Mouse (Mus musculus) embryonic fibroblast, embryonic 13.5 days (primary cell): ENCODE results near the gene Gpc3. TPM values are rescaled to one million over a fixed set of nuclear protein-coding genes. Genes with fewer than 3 reads are reported as not detected.

ENCODE experiments used
- H3K27ac ChIP-seq: 2 replicates; pipeline ENCODE4 v1.5.1; 2012; ENCODE audit warnings: low read length, control low read depth, inconsistent platforms; ENCODE audit not compliant: insufficient read depth
- H3K4me1 ChIP-seq: 2 replicates; pipeline ENCODE4 v1.6.1; 2011; ENCODE audit warnings: low read length; ENCODE audit not compliant: control insufficient read depth, insufficient read depth
- H3K4me3 ChIP-seq: 2 replicates; pipeline ENCODE4 v1.5.1; 2011; ENCODE audit warnings: mild to moderate bottlenecking, control low read depth, low read length; ENCODE audit not compliant: insufficient read depth
- CTCF ChIP-seq: IDR thresholded peaks from 2 replicates; pipeline ENCODE4 v1.5.1; 2011; ENCODE audit warnings: mild to moderate bottlenecking, control low read depth, low read length, moderate library complexity, borderline replicate concordance; ENCODE audit not compliant: insufficient read depth
- POLR2A ChIP-seq: IDR thresholded peaks from 2 replicates; pipeline ENCODE4 v1.6.1; 2011; ENCODE audit warnings: low read depth, mild to moderate bottlenecking, control low read depth, low read length, moderate library complexity
- polyA plus RNA-seq: library from polyadenylated mRNA; stranded (reverse); fragments of >200 nt; gene quantifications from 2 replicates; pipeline ENCODE4 v1.2.4, GENCODE M21; 2011; ENCODE audit warnings: low read depth; ENCODE audit not compliant: missing spikeins, insufficient read length

Gene Gpc3
- polyA plus RNA-seq, 1 experiment: 149 TPM

DNA sequence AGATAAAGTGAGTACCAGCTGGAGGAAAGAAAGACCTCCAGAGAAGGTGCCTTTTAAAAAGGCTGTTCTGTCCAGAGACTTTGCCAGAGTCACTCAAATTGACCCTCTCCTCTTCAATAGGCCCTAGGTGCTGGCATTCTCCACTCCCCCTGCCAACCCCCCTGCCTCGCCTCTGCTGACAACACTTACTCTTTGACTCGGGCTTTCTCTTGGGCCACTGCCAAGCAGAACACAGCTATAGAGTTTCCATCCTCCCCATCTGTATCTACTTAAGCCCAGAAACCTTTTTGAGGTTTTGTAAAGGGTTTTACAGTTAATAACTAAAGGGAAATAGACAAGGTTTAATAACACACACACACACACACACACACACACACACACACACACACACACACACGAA lies 99.2 kb downstream of the Gpc3 start:
- TF ChIP-seq POLR2A (no peak), CTCF (no peak)
- Histone ChIP-seq H3K27ac (no peak overlapping the region; the same call in 1 of the 2 replicates), H3K4me3 (no peak overlapping the region), H3K4me1 (no peaks in the 10 kb centered on the region; the same call in 1 of the 2 replicates)

DNA sequence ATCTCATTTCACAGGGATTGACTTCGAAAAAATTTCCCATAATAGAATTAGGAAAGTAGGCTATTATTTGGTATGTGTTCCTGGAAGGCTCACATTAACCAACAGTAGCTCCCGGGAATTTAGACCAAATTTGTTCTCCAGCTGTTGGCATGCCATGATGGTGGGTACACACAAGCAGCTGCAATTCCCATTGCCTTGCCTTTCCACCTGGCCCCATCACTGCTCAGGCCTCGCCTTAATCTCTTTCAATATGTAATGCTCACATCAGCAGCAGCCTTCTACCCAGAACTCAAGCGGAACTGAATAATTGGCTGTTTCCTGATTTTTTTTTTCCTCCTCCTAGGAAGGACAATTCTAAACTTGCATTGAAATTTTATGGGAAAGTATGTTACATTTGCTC lies 102.6 kb downstream of the Gpc3 start:
- Histone ChIP-seq H3K4me1 (no peaks in the 10 kb centered on the region; the same call in 1 of the 2 replicates), H3K4me3 (no peak overlapping the region), H3K27ac (no peak overlapping the region)
- TF ChIP-seq POLR2A: no peak
- TF ChIP-seq CTCF: no peak

GRCm38 (mm10) chrX:52503857-52504256 lies 109.9 kb downstream of the Gpc3 start:
- no peak for TF ChIP-seq CTCF
- TF ChIP-seq POLR2A: no peak
- no peak overlapping the region for H3K27ac ChIP-seq
- H3K4me3 ChIP-seq: no peak overlapping the region
- no peaks in the 10 kb centered on the region for H3K4me1 ChIP-seq

- TF ChIP-seq CTCF (no peak), POLR2A (no peak)
- Histone ChIP-seq H3K4me1 (no peaks in the 10 kb centered on the region), H3K27ac (no peak overlapping the region), H3K4me3 (no peak overlapping the region)
Measured at GRCm38 (mm10) chrX:52489461-52489860, 124.3 kb downstream of the Gpc3 start.

DNA sequence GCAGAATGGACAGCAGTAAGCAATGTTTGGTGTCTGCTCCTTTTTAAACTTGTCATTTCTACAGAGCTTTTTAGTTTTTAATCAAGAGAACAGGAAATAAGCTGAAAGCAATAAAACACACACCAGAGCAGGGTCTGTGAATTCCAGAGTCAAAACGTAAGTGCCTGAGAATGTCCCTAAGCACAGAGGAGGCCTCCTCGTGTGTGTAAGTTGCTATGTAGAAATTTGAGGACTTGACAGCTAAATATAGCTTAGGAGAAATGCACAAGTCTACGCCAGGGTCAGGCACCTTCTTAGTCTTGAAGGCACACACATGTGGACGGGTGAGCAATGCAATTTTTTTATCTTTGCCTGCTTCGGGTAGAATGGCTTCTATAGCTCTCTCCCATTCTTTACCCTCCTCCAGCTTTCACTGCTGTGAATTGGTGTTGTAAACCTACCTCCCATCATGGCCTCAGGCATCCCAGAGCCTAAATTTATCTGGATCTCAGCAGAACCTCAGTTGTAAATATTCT lies 158.6 kb downstream of the Gpc3 start:
- Histone ChIP-seq H3K4me1 (no peaks in the 10 kb centered on the region), H3K27ac (peak overlapping the region; percentile 78), H3K4me3 (no peak overlapping the region)
- no peak for TF ChIP-seq CTCF
- no peak for TF ChIP-seq POLR2A

DNA sequence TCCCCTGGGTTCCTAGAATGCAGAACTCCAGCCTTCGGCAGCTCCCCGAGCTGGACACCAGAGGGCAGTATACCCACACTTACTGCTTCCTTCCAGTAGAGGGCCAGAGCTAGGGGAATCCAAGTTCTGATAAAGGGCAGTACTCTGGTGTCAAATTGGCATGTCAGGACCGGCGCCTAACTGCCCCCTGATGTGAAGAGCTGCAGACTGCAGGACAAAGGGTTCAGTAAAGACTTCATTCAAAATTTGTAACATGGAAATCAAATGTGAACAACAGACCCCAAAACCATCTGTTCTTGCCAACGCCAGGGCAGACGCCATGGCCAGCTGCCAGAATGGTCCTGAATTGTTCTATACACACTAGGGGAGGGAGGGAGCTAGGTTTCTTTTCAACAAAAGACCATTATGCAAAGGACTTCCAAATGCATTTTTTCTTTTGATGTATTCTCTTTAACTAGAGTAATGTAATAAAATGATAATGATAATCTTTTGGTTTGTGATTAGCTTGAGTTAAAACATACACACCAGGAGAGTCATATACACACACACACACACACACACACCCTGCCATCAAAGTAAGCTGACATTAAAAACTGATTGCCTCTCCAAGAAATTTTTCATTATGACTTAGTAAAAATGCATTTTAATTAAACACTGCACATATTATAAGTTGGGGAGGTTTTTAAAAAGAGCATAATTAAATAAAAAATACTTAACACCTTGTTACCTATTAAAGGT lies 160.1 kb downstream of the Gpc3 start:
- no peaks in the 10 kb centered on the region for H3K4me1 ChIP-seq
- TF ChIP-seq CTCF (peak; percentile 59; the same call in 1 of the 2 replicates), POLR2A (no peak)
- H3K4me3 ChIP-seq: no peak overlapping the region
- no peak overlapping the region for H3K27ac ChIP-seq

GRCm38 (mm10) chrX:52449177-52449576 lies 164.6 kb downstream of the Gpc3 start:
- no peak overlapping the region for H3K4me3 ChIP-seq

GRCm38 (mm10) chrX:52448496-52448895 lies 165.3 kb downstream of the Gpc3 start:
- Histone ChIP-seq H3K4me3 (no peak overlapping the region), H3K27ac (no peak overlapping the region), H3K4me1 (no peaks in the 10 kb centered on the region)
- TF ChIP-seq POLR2A (no peak), CTCF (no peak)

More at GRCm38 (mm10) chrX:52449177-52449576, 164.6 kb downstream of the Gpc3 start:
- TF ChIP-seq CTCF (no peak), POLR2A (no peak)
- Histone ChIP-seq H3K27ac (no peak overlapping the region), H3K4me1 (no peaks in the 10 kb centered on the region)

- no peaks in the 10 kb centered on the region for H3K4me1 ChIP-seq
- TF ChIP-seq POLR2A (no peak), CTCF (no peak)
- no peak overlapping the region for H3K4me3 ChIP-seq
- no peak overlapping the region for H3K27ac ChIP-seq
Measured at GRCm38 (mm10) chrX:52446530-52446929, 167.2 kb downstream of the Gpc3 start.

DNA sequence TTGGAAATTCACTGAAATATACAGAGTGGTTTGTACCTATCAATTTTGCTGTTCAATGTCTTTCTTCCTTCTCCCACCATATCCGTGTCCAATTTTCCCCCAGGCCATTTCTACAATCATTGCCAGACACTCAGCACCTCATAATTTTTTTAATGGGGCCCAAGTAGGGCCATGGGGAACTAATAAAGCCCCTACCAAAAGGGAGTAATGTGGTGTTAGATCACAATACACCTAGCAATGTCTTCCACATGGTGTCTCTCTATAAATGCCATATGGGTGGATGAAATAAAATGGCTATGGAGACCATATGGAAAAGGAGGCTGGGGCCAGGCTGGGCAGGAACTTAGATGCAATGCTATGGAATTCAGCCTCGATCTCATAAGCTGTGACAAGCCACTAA lies 168.8 kb downstream of the Gpc3 start:
- Histone ChIP-seq H3K4me1 (no peaks in the 10 kb centered on the region), H3K27ac (no peak overlapping the region), H3K4me3 (no peak overlapping the region)
- no peak for TF ChIP-seq CTCF
- TF ChIP-seq POLR2A: no peak
